Mouse (Mus musculus): ENCODE measurements at regions not wholly inside any gene's neighbourhood (a gene's known extent, or its start where the extent isn't known, plus 50 kb on each side); places are given as distances from the start of the nearest gene placed in this dataset.

GRCm38 (mm10) chr4:52726203-52726602, 88.2 kb upstream of the Olfr275 start:
- DNase-seq (ENCODE audit: low read depth, low spot score) = no peak
- Histone ChIP-seq H3K9ac (ENCODE audit: control insufficient read depth, low read depth, low read length, poor library complexity, severe bottlenecking) (no peak overlapping the region), H3K79me2 (ENCODE audit: control insufficient read depth, insufficient read depth, low read length, poor library complexity) (no peaks in the 10 kb centered on the region), H3K27ac (ENCODE audit: control insufficient read depth, low read depth, low read length) (no peak overlapping the region), H3K4me1 (ENCODE audit: control insufficient read depth in 1 of 2, insufficient read depth in 2 of 2, low read length in 2 of 2) (no peaks in the 10 kb centered on the region), H3K36me3 (ENCODE audit: control insufficient read depth in 1 of 2, insufficient read depth in 2 of 2, low read length in 2 of 2) (no peaks in the 10 kb centered on the region), H3K4me3 (ENCODE audit: control insufficient read depth in 1 of 2, insufficient read depth in 1 of 2, low read depth in 2 of 2, low read length in 2 of 2) (no peak overlapping the region), H3K27me3 (ENCODE audit: control insufficient read depth in 1 of 2, insufficient read depth in 2 of 2, low read length in 2 of 2) (no peaks in the 10 kb centered on the region), H3K9me3 (replicated peaks; ENCODE audit: insufficient read depth, low read length) (no peaks in the 10 kb centered on the region)
- TF ChIP-seq ZMIZ1 (IDR thresholded peaks at IDR 0.05; ENCODE audit: low read depth, low read length) = no peak
- TF ChIP-seq MYB (IDR thresholded peaks at IDR 0.05; ENCODE audit: low read depth, low read length) = no peak
- no peak for TF ChIP-seq UBTF (IDR thresholded peaks at IDR 0.05; ENCODE audit: borderline replicate concordance, insufficient read depth, low read depth, low read length)
- no peak for TF ChIP-seq USF2 (IDR thresholded peaks at IDR 0.05; ENCODE audit: borderline replicate concordance in 1 of 2, insufficient read depth in 1 of 2, low read depth in 1 of 2, low read length in 2 of 2)
- TF ChIP-seq NRF1 (IDR thresholded peaks at IDR 0.05; ENCODE audit: insufficient read depth, low read depth, low read length, poor library complexity, severe bottlenecking) = no peak
- no peak for TF ChIP-seq POLR2A (IDR thresholded peaks at IDR 0.05; ENCODE audit: control insufficient read depth in 1 of 2, insufficient read depth in 1 of 2, low read depth in 1 of 2, low read length in 2 of 2, poor library complexity in 1 of 2)
- TF ChIP-seq MAZ (IDR thresholded peaks at IDR 0.05; ENCODE audit: low read depth, low read length) = no peak
- TF ChIP-seq MAFK (IDR thresholded peaks at IDR 0.05; ENCODE audit: borderline replicate concordance, low read depth, low read length) = no peak
- TF ChIP-seq E2F4 (IDR thresholded peaks at IDR 0.05; ENCODE audit: borderline replicate concordance, low read depth, low read length) = no peak
- no peak for TF ChIP-seq MXI1 (IDR thresholded peaks at IDR 0.05; ENCODE audit: low read depth, low read length)
- no peak for TF ChIP-seq GATA1 (IDR thresholded peaks at IDR 0.05; ENCODE audit: low read depth, low read length)
- no peak for TF ChIP-seq TAL1 (IDR thresholded peaks at IDR 0.05; ENCODE audit: low read length)
- TF ChIP-seq MEF2A (IDR thresholded peaks at IDR 0.05; ENCODE audit: extremely low read depth, insufficient replicate concordance, low read depth, low read length, poor library complexity, severe bottlenecking) = no peak
- no peak for TF ChIP-seq MYC (IDR thresholded peaks at IDR 0.05; ENCODE audit: low read depth, low read length)
- no peak for TF ChIP-seq CTCF (IDR thresholded peaks at IDR 0.05 in 2 of 3, conservative IDR thresholded peaks at IDR 0.05 in 1 of 3; ENCODE audit: control insufficient read depth in 1 of 3, insufficient read depth in 1 of 3, low read depth in 2 of 3, low read length in 3 of 3, poor library complexity in 1 of 3, severe bottlenecking in 1 of 3)
- TF ChIP-seq SMC3 (IDR thresholded peaks at IDR 0.05; ENCODE audit: low read depth, low read length) = no peak
- TF ChIP-seq KAT2A (conservative IDR thresholded peaks at IDR 0.05; ENCODE audit: low read depth, low read length) = no peak
- TF ChIP-seq SIN3A (IDR thresholded peaks at IDR 0.05; ENCODE audit: low read length) = no peak
- TF ChIP-seq GABPA (IDR thresholded peaks at IDR 0.05; ENCODE audit: low read depth, low read length) = no peak
- no peak for TF ChIP-seq TBP (IDR thresholded peaks at IDR 0.05; ENCODE audit: low read depth, low read length)

- no peak overlapping the region for H3K27ac ChIP-seq (ENCODE audit: control insufficient read depth, low read depth, low read length)
- TF ChIP-seq RAD21 (IDR thresholded peaks at IDR 0.05; ENCODE audit: low read depth, low read length) = peak; percentile 85
- peak; percentile 68 for TF ChIP-seq ZC3H11A (IDR thresholded peaks at IDR 0.05; ENCODE audit: low read depth, low read length)
- peak; percentile 73 to 96 (median 81) for TF ChIP-seq CTCF (IDR thresholded peaks at IDR 0.05 in 2 of 3, conservative IDR thresholded peaks at IDR 0.05 in 1 of 3; ENCODE audit: control insufficient read depth in 1 of 3, insufficient read depth in 1 of 3, low read depth in 2 of 3, low read length in 3 of 3, poor library complexity in 1 of 3, severe bottlenecking in 1 of 3)
- TF ChIP-seq TCF12 (IDR thresholded peaks at IDR 0.05; ENCODE audit: low read depth, low read length) = no peak
- no peak for TF ChIP-seq MYB (IDR thresholded peaks at IDR 0.05; ENCODE audit: low read depth, low read length)
- peak; percentile 82 for TF ChIP-seq SMC3 (IDR thresholded peaks at IDR 0.05; ENCODE audit: low read depth, low read length)
- H3K9ac ChIP-seq (ENCODE audit: control insufficient read depth, low read depth, low read length, poor library complexity, severe bottlenecking) = no peak overlapping the region
- H3K9me3 ChIP-seq (replicated peaks; ENCODE audit: insufficient read depth, low read length) = no peaks in the 10 kb centered on the region
- DNase-seq (ENCODE audit: low read depth, low spot score) = peak; percentile 41
- no peak overlapping the region for H3K4me3 ChIP-seq (ENCODE audit: control insufficient read depth in 1 of 2, insufficient read depth in 1 of 2, low read depth in 2 of 2, low read length in 2 of 2)
- H3K79me2 ChIP-seq (ENCODE audit: control insufficient read depth, insufficient read depth, low read length, poor library complexity) = no peaks in the 10 kb centered on the region
- no peaks in the 10 kb centered on the region for H3K36me3 ChIP-seq (ENCODE audit: control insufficient read depth in 1 of 2, insufficient read depth in 2 of 2, low read length in 2 of 2)
- H3K4me1 ChIP-seq (ENCODE audit: control insufficient read depth in 1 of 2, insufficient read depth in 2 of 2, low read length in 2 of 2) = no peaks in the 10 kb centered on the region
- H3K27me3 ChIP-seq (ENCODE audit: control insufficient read depth in 1 of 2, insufficient read depth in 2 of 2, low read length in 2 of 2) = no peaks in the 10 kb centered on the region
Observed at GRCm38 (mm10) chr4:52726625-52727297, 87.6 kb upstream of the Olfr275 start.

All from MEL (cell line).